Mouse (Mus musculus) G1E (cell line): ENCODE measurements around the gene Med20.

Experiments
- CTCF ChIP-seq: IDR thresholded peaks from 2 replicates; pipeline ENCODE4 v1.5.1; 2012; ENCODE audit warnings: low read depth, low read length, inconsistent platforms, mixed read lengths
- GATA2 ChIP-seq: IDR thresholded peaks from 2 replicates; pipeline ENCODE4 v1.6.1; 2012; ENCODE audit warnings: low read depth, low read length, inconsistent platforms, borderline replicate concordance
- TAL1 ChIP-seq: conservative IDR thresholded peaks from 2 replicates; pipeline ENCODE4 v1.6.1; 2012; ENCODE audit warnings: low read depth, low read length, inconsistent platforms, mixed read lengths

- TF ChIP-seq CTCF (no peak), TAL1 (no peak), GATA2 (no peak)
Measured at GRCm38 (mm10) chr17:47609182-47609581, 2.2 kb upstream of the Med20 start.
